Mouse (Mus musculus) erythroblast, adult 5-6 weeks (primary cell): ENCODE data around the gene Cav1. TPM values are rescaled to one million over a fixed set of nuclear protein-coding genes. Genes with fewer than 3 reads are reported as not detected.

ENCODE experiments used
- ATAC-seq: replicated peaks from 2 replicates; pipeline ENCODE4 v1.8.0; 2016; ENCODE audit warnings: moderate number of reproducible peaks, mild to moderate bottlenecking, moderate TSS enrichment, inconsistent platforms; ENCODE audit not compliant: poor library complexity, low FRiP score, severe bottlenecking
- total RNA-seq, 2 experiments: library from RNA; stranded (forward) in 1 of 2; stranded (reverse) in 1 of 2; fragments of 150-400 nt in 1 of 2; fragments of 200-764, 138-1000 nt in 1 of 2; gene quantifications; 2 replicates each; pipeline versions ENCODE4 v1.2.3 to v1.2.4; 2015 to 2017; ENCODE audit warnings: low replicate concordance in 2 of 2

Gene Cav1
- total RNA-seq, 2 experiments from 2014 or later = not detected

DNA sequence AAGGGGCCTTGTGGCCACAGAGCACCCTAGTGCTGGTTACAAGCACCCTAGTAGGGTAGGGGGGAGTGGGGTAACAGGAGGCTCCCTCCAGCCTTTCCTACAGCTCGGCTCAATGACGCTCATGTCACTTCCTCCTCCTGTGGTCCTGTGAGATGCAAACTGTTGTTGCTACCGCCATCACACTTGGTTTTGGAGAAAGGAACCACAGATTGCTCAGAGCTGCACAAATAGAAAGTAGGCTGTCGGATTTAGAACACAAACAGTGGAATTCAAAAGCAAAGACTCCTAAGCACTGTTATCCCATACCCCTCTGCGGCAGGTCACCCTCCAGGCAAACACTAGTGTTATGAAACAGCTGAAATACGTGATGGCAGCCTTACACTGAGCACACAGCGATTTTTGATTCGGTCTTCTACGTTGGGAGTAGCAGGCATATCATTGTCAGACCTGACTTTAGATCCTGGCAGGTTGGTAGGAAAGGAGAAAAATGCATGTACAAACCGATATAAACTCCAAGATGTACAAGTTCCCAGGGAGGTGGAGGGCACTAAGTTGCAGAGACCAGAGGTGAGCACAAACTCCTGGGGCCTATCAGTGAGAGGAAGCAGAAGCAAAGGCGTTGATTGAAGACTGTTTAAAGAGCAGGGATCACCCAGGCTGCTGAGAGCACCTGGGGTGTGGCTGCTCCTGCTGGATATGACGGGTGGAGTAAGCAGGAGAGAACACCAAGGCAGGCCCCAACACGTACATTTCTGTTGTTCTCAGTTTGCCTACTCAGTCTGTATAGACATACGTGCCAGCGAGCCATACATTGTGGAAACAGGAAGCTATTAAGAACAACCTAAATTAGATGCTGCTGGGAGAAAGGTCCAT lies 10.4 kb downstream of the Cav1 start:
- ATAC-seq = no peak

GRCm38 (mm10) chr6:17317167-17317524 lies 11.0 kb downstream of the Cav1 start:
- ATAC-seq = no peak

DNA sequence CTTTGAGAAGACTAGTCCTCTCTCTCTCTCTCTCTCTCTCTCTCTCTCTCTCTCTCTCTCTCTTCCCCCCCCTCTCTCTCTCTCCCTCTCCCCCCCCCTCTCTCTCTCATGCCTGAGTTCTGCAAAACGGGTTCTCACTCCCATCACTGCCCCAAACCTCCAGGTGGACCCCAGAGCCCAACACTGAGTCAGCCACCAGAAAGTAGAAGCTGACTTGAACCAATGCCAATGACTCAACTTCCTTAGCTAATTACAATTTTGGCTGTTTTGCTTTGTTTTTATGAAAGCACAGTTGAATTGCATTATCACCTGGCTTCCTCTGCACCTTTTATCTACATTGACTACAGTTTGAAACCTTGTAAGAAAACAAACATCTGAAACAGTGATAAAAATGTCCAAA lies 11.8 kb downstream of the Cav1 start:
- ATAC-seq = no peak

GRCm38 (mm10) chr6:17321976-17322375 lies 15.8 kb downstream of the Cav1 start:
- ATAC-seq = no peak

- no peak for ATAC-seq
These were observed 21.1 kb downstream of the Cav1 start for GRCm38 (mm10) chr6:17327216-17327615.

DNA sequence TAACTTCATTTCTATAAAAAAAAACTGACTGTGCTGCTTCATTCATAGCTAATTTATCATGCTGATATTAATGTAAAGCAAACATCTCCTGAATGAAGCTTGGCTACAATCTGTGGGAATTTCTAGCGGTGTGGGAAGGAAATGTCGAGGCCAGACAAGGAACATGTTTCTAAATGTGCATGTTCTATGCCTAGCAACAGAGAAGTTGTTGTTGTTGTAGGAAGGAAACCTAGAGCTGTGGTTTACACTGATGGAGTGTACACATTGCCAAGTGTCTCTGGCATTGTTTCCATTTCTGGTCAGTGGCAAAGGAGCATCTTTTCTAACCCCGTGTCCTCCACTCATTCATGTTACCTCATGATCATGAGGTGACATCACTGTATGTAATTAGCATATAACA lies 23.7 kb downstream of the Cav1 start:
- no peak for ATAC-seq

DNA sequence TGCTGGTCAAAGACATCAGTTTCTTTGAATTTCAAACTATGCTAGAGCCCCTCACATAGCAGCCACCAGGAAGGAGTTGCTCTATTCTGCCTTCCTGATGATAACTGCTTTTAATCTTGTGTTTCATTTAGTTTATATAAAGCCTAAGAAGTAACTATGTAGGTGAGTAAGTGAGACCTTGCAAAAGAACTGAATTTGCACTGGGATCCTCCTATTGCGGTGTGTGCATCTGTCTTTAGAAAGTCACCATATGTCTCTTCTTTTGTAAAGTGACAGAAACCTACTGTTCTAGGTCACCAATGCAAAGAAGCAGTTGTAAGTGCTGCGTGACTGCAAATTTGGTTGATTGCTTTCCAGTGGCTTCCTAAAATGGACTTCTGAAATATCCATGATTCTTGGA lies 31.6 kb downstream of the Cav1 start:
- no peak for ATAC-seq

GRCm38 (mm10) chr6:17340406-17340805 lies 34.3 kb downstream of the Cav1 start:
- no peak for ATAC-seq

GRCm38 (mm10) chr6:17348011-17348410 lies 41.9 kb downstream of the Cav1 start:
- no peak for ATAC-seq

- ATAC-seq = no peak
These were observed 44.7 kb downstream of the Cav1 start for GRCm38 (mm10) chr6:17350803-17351202.

- ATAC-seq = no peak
These were observed 53.0 kb downstream of the Cav1 start for GRCm38 (mm10) chr6:17358896-17359690.

GRCm38 (mm10) chr6:17362771-17363170 lies 56.6 kb downstream of the Cav1 start:
- ATAC-seq = no peak

- no peak for ATAC-seq
These were observed 57.5 kb downstream of the Cav1 start for GRCm38 (mm10) chr6:17363446-17364179.

GRCm38 (mm10) chr6:17374326-17374725 lies 68.2 kb downstream of the Cav1 start:
- ATAC-seq = no peak

DNA sequence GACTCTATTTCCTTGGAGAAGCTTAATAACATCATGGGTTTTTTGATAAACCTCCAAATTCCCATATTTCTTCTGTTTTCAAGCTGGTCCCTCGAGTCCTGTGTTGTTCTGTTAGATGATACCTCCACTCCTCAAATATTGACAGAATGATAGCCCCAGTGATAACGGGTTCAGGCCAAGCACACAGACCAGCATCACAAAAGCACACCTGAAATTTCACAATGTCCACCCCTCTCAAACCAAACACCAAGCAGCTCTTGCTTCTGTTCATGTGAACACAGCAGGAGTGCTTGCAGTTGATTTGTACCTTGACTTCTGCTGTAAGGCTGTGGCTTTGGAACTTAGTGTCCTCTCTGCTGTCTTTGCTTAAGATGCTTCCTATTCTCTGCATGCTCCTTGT lies 71.2 kb downstream of the Cav1 start:
- no peak for ATAC-seq

GRCm38 (mm10) chr6:17380102-17380501 lies 74.0 kb downstream of the Cav1 start:
- ATAC-seq = no peak

DNA sequence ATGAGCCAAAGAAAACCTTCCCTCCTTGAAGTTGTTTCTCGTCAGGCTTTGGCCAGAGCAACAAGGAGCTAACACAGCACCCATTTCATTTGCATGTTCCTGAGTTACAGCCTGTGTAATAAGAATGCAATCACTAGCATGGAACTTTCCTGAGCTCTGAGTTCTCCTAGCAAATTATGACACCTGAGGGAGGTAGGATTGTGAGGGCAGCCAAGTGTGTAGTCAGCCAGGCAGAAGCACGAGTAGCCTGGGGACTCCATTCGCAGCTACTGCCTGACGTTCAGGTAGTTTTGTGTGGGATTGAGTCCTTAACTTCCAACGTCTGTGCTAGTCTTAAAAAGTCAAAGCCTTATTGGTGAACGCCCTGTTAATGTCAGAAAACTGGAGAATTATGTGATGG lies 75.6 kb downstream of the Cav1 start:
- no peak for ATAC-seq

GRCm38 (mm10) chr6:17385531-17385930 lies 79.4 kb downstream of the Cav1 start:
- no peak for ATAC-seq

DNA sequence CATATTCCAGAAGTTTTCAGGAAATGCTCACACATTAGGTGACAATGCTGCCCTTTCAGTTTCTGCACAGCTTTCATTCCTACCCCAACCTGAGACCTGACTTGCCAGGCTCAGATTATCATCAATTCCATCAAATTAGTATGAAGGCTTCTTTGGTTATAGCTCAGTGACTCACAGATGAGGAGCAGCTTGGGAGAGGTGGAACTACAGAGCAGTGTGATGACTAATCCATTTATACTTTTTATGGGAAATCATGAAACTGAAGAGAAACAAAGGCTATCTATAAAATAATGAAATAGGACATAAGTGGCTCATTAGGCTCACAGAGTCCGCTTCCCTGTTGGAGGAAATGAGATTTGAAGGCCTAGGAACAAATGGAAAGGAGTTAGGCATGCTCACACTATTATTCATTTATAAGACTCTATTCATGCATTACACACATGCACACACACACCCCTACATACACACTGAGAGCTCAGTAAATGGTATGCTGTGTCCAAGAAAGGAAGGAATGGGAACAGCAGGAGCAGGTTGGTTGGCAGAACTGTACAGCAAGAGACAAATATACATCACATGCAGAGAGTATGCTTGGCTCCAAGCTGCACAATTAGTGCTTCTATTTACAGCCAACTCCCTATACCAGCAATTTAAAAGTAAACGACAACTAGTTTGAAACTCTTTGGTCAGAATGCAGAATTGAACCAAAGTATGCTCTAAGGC lies 82.0 kb downstream of the Cav1 start:
- ATAC-seq = no peak
